Mouse (Mus musculus) erythroblast, embryonic 14.5 days (primary cell): ENCODE measurements around the gene Zfp978. TPM values are rescaled to one million over a fixed set of nuclear protein-coding genes. Genes with fewer than 3 reads are reported as not detected.
"Not testable (repeated sequence)": the region's sequence is repeated elsewhere in the genome, so short reads cannot be mapped to it uniquely, and the experiment has no call there.

ENCODE experiments used
- H3K27me3 ChIP-seq: 2 replicates; pipeline ENCODE4 v1.6.1; 2012; ENCODE audit warnings: inconsistent platforms; ENCODE audit not compliant: control insufficient read depth
- H3K36me3 ChIP-seq: 2 replicates; pipeline ENCODE4 v1.6.1; 2012; ENCODE audit warnings: mild to moderate bottlenecking, inconsistent platforms; ENCODE audit not compliant: control insufficient read depth
- H3K4me1 ChIP-seq: 2 replicates; pipeline ENCODE4 v1.6.1; 2012; ENCODE audit warnings: inconsistent platforms; ENCODE audit not compliant: control insufficient read depth
- H3K4me3 ChIP-seq: replicated peaks from 2 replicates; pipeline ENCODE3; 2012; ENCODE audit warnings: moderate library complexity, mild to moderate bottlenecking, inconsistent platforms
- H3K9me3 ChIP-seq: 2 replicates; pipeline ENCODE4 v1.6.1; 2012; ENCODE audit warnings: low read length, inconsistent platforms, mixed read lengths; ENCODE audit not compliant: control insufficient read depth
- GATA1 ChIP-seq: IDR thresholded peaks from 2 replicates; pipeline ENCODE4 v1.6.1; 2012; ENCODE audit warnings: low read length, inconsistent platforms, mixed read lengths
- TAL1 ChIP-seq: IDR thresholded peaks from 3 replicates; pipeline ENCODE4 v1.6.1; 2012; ENCODE audit warnings: low read length, inconsistent platforms, mixed read lengths
- polyA plus RNA-seq: library from polyadenylated mRNA; stranded (reverse); fragments of >175 nt; gene quantifications from 2 replicates; pipeline ENCODE4 v1.2.3, GENCODE M21; 2012

The Zfp978 gene
- polyA plus RNA-seq, result not detected in 2 replicates

- not testable (repeated sequence) for H3K9me3 ChIP-seq, H3K4me3 ChIP-seq, H3K4me1 ChIP-seq, H3K27me3 ChIP-seq, H3K36me3 ChIP-seq
Observed at GRCm38 (mm10) chr4:147361003-147361402, at the start of gene Zfp978. TSS of gene Zfp978 (plus strand) at chr4:147361303.

GRCm38 (mm10) chr4:147335036-147335690, 25.9 kb upstream of the Zfp978 start:
- H3K4me3 ChIP-seq, H3K36me3 ChIP-seq, H3K27me3 ChIP-seq, H3K4me1 ChIP-seq: not testable (repeated sequence)
- H3K9me3 ChIP-seq, result peaks cover 26% of the 10 kb centered on the region

GRCm38 (mm10) chr4:147335691-147336367, 25.3 kb upstream of the Zfp978 start:
- H3K27me3 ChIP-seq, H3K36me3 ChIP-seq, H3K4me1 ChIP-seq, H3K4me3 ChIP-seq: not testable (repeated sequence)
- peaks cover 27% of the 10 kb centered on the region for H3K9me3 ChIP-seq

GRCm38 (mm10) chr4:147336368-147337195, 24.5 kb upstream of the Zfp978 start:
- peaks cover 28% of the 10 kb centered on the region for H3K9me3 ChIP-seq
- H3K4me1 ChIP-seq, H3K27me3 ChIP-seq, H3K36me3 ChIP-seq, H3K4me3 ChIP-seq: not testable (repeated sequence)

GRCm38 (mm10) chr4:147337520-147337919, 23.6 kb upstream of the Zfp978 start:
- not testable (repeated sequence) for H3K4me3 ChIP-seq, H3K4me1 ChIP-seq, H3K27me3 ChIP-seq, H3K36me3 ChIP-seq
- H3K9me3 ChIP-seq, result peaks cover 28% of the 10 kb centered on the region

- TF ChIP-seq GATA1, result no peak
- TF ChIP-seq TAL1, result no peak
- no peaks in the 10 kb centered on the region for H3K27me3 ChIP-seq
- H3K36me3 ChIP-seq, result no peaks in the 10 kb centered on the region
- no peaks in the 10 kb centered on the region for H3K4me1 ChIP-seq
- H3K9me3 ChIP-seq, result peaks cover 31% of the 10 kb centered on the region
- no peak overlapping the region for H3K4me3 ChIP-seq
Observed at GRCm38 (mm10) chr4:147338032-147338610, 23.0 kb upstream of the Zfp978 start.

- not testable (repeated sequence) for H3K4me3 ChIP-seq, H3K27me3 ChIP-seq
- H3K9me3 ChIP-seq, result peaks cover 37% of the 10 kb centered on the region
Observed at GRCm38 (mm10) chr4:147338706-147339105, 22.4 kb upstream of the Zfp978 start.

GRCm38 (mm10) chr4:147339601-147340219, 21.4 kb upstream of the Zfp978 start:
- not testable (repeated sequence) for H3K4me3 ChIP-seq, H3K36me3 ChIP-seq, H3K27me3 ChIP-seq, H3K4me1 ChIP-seq
- peaks cover 37% of the 10 kb centered on the region for H3K9me3 ChIP-seq

More at GRCm38 (mm10) chr4:147338706-147339105, 22.4 kb upstream of the Zfp978 start:
- H3K36me3 ChIP-seq, H3K4me1 ChIP-seq: not testable (repeated sequence)

GRCm38 (mm10) chr4:147340236-147340635, 20.9 kb upstream of the Zfp978 start:
- peaks cover 37% of the 10 kb centered on the region for H3K9me3 ChIP-seq
- not testable (repeated sequence) for H3K4me1 ChIP-seq, H3K27me3 ChIP-seq, H3K4me3 ChIP-seq, H3K36me3 ChIP-seq

GRCm38 (mm10) chr4:147340876-147341275, 20.2 kb upstream of the Zfp978 start:
- not testable (repeated sequence) for H3K4me3 ChIP-seq, H3K36me3 ChIP-seq, H3K4me1 ChIP-seq, H3K27me3 ChIP-seq
- peaks cover 32% of the 10 kb centered on the region for H3K9me3 ChIP-seq

GRCm38 (mm10) chr4:147343042-147343908, 17.8 kb upstream of the Zfp978 start:
- H3K4me1 ChIP-seq, H3K27me3 ChIP-seq, H3K4me3 ChIP-seq, H3K36me3 ChIP-seq: not testable (repeated sequence)
- peaks cover 19% of the 10 kb centered on the region for H3K9me3 ChIP-seq

- H3K9me3 ChIP-seq, result peaks cover 19% of the 10 kb centered on the region
- H3K4me3 ChIP-seq, H3K27me3 ChIP-seq, H3K36me3 ChIP-seq, H3K4me1 ChIP-seq: not testable (repeated sequence)
Observed at GRCm38 (mm10) chr4:147345061-147345554, 16.0 kb upstream of the Zfp978 start.
